Comparison of ENCODE assay signal across 16 mouse cellular contexts in the genomic region with DNA sequence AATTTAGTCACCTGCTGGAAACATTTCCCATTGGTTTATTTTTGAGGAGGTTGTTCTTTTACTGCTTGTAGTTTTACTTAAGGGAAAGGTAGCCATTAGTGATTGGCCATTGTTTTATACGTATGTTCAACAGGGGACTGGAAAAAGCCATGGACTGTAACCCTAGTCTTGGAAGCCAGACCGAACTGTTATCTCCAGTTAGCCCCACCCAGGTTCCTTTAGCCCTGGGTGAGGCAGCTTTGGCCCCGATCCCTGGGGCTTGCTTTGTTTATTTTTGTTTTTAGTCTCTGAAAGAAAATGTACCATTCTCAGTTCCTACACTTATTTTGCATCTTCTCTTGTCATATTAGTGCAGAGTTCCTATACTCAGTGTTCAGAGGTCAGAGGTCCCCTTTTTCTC.
DNase-seq lines count a peak whose midpoint lies in the region; ATAC-seq and TF ChIP-seq lines count a peak whose summit lies in the region.
"Had no signal": no experiment of that assay in that cellular context is flagged by ENCODE, and none has a peak within 500 bp of the region (broad histone marks: within the 10 kb centered on the region; RNA-seq: fewer than 3 reads in every experiment).

No protein-coding gene starts in this region.

- H3K27me3 ChIP-seq in liver, adult 2 months (ENCODE audit: control insufficient read depth, insufficient read depth, low read length), result no peaks in the 10 kb centered on the region
- H3K27me3 ChIP-seq: forebrain, embryonic 12.5 days; lung, embryonic 15.5 days had no signal

- ATAC-seq in megakaryocyte-erythroid progenitor cell, adult 5-6 weeks (replicated peaks; ENCODE audit: low FRiP score, low TSS enrichment, poor library complexity, severe bottlenecking), result peak; percentile 86

- no peak for TF ChIP-seq CTCF in liver, adult 2 months (IDR thresholded peaks at IDR 0.05; ENCODE audit: low read depth, low read length)

- peak; percentile 50 to 52 for DNase-seq in heart, adult 9 months (ENCODE audit: low spot score in 2 of 2)
- no peak for DNase-seq in heart, postnatal 36 days
- peak; percentile 55 for DNase-seq in c-Kit-positive CD71-positive TER-119-positive erythroid progenitor cells, embryonic 14.5 days (ENCODE audit: low spot score)
- peak; percentile 62 for DNase-seq in liver, adult 2 months (ENCODE audit: extremely low read depth, low read depth, low spot score)
- no peak for DNase-seq in left cerebral cortex, adult 18-20 months (ENCODE audit: low spot score in 2 of 2)
- no peak for DNase-seq in yolk sac, embryonic 10.5 days (ENCODE audit: low spot score)
- DNase-seq: cerebellum, adult 2 months; kidney, adult 8-10 months; retina, postnatal 1 day; thymus, postnatal 4 days had no signal

- H3K4me3 ChIP-seq in liver, adult 2 months (ENCODE audit: insufficient read depth, low read depth, low read length), result no peak overlapping the region
- H3K4me3 ChIP-seq: forebrain, embryonic 12.5 days; limb, embryonic 10.5 days; lung, embryonic 15.5 days; midbrain, embryonic 10.5 days had no signal

- H3K9ac ChIP-seq in liver, adult 2 months (ENCODE audit: low read depth, low read length), result no peak overlapping the region
- H3K9ac ChIP-seq: forebrain, embryonic 12.5 days; hindbrain, embryonic 14.5 days; lung, embryonic 15.5 days had no signal

- TF ChIP-seq POLR2A in liver, adult 2 months (IDR thresholded peaks at IDR 0.05; ENCODE audit: extremely low read depth, insufficient read depth, low read length), result no peak

- H3K4me1 ChIP-seq in liver, adult 2 months (ENCODE audit: control insufficient read depth, insufficient read depth, low read length), result 0 out of 2 replicates have a peak, but pooled peaks cover 2% of the 10 kb centered on the region

- intact Hi-C loops in heart, postnatal 36 days (cut with DNase I), result loop anchor here (5.0 kb wide), 2 partner anchors 40 to 300 kb away; no protein-coding TSS in a partner anchor

- H3K36me3 ChIP-seq in liver, adult 2 months (ENCODE audit: control insufficient read depth, insufficient read depth, low read length), result no peaks in the 10 kb centered on the region
- H3K36me3 ChIP-seq: forebrain, embryonic 12.5 days; limb, embryonic 10.5 days; lung, embryonic 15.5 days; midbrain, embryonic 10.5 days had no signal

- H3K79me2 ChIP-seq in liver, adult 2 months (ENCODE audit: control insufficient read depth, insufficient read depth, low read length), result no peaks in the 10 kb centered on the region

- H3K27ac ChIP-seq in liver, adult 2 months (replicated peaks; ENCODE audit: insufficient read depth, low read depth, low read length), result no peak overlapping the region
- H3K27ac ChIP-seq: forebrain, embryonic 12.5 days; hindbrain, embryonic 14.5 days; limb, embryonic 10.5 days; lung, embryonic 15.5 days; midbrain, embryonic 10.5 days had no signal

- WGBS in liver, adult 2 months, result 4% methylated on average over 3 of the region's 3 CpGs

Comparison
In these comparisons a context has a peak if more than half of its experiments do, and no peak if none do; other contexts are left out.
1. DNase-seq: peak in heart, adult 9 months (2 of 2), c-Kit-positive CD71-positive TER-119-positive erythroid progenitor cells, embryonic 14.5 days (single experiment) and liver, adult 2 months (single experiment); none in heart, postnatal 36 days (0 of 2), left cerebral cortex, adult 18-20 months (0 of 2) and yolk sac, embryonic 10.5 days (single experiment).